Mouse (Mus musculus): ENCODE results near the gene Hsd11b1. TPM values are rescaled to one million over a fixed set of nuclear protein-coding genes. Genes with fewer than 3 reads are reported as not detected.

Gene Hsd11b1
- polyA plus RNA-seq, 1 experiment from 2014 or later, result 0.28 TPM

- WGBS, result 75% methylated on average over 5 of the region's 5 CpGs
- Histone ChIP-seq H3K4me2 (no peak overlapping the region), H3K27me3 (no peaks in the 10 kb centered on the region), H3K9ac (replicated peaks) (no peak overlapping the region), H3K27ac (no peak overlapping the region), H3K4me1 (replicated peaks) (no peaks in the 10 kb centered on the region; the same call in 1 of the 2 replicates), H3K4me3 (replicated peaks) (no peak overlapping the region), H3K9me3 (no peaks in the 10 kb centered on the region), H3K36me3 (no peaks in the 10 kb centered on the region)
- no peak for ATAC-seq (ENCODE audit: insufficient number of reproducible peaks, insufficient read depth, low FRiP score, low TSS enrichment, low read depth)
Observed at GRCm38 (mm10) chr1:193220408-193220807, 43.5 kb downstream of the Hsd11b1 start.

- 79% methylated on average over 3 of the region's 3 CpGs for WGBS
- H3K36me3 ChIP-seq, result no peaks in the 10 kb centered on the region
- H3K27ac ChIP-seq, result no peak overlapping the region
- H3K4me3 ChIP-seq (replicated peaks), result no peak overlapping the region
- no peak overlapping the region for H3K9ac ChIP-seq (replicated peaks)
- no peaks in the 10 kb centered on the region for H3K27me3 ChIP-seq
- H3K9me3 ChIP-seq, result no peaks in the 10 kb centered on the region
- no peak overlapping the region for H3K4me2 ChIP-seq
- H3K4me1 ChIP-seq (replicated peaks), result no peaks in the 10 kb centered on the region
- ATAC-seq (ENCODE audit: insufficient number of reproducible peaks, insufficient read depth, low FRiP score, low TSS enrichment, low read depth), result no peak
Observed at GRCm38 (mm10) chr1:193216000-193216399, 47.9 kb downstream of the Hsd11b1 start.

- Histone ChIP-seq H3K9ac (replicated peaks) (no peak overlapping the region), H3K9me3 (no peaks in the 10 kb centered on the region), H3K36me3 (no peaks in the 10 kb centered on the region), H3K4me1 (replicated peaks) (no peaks in the 10 kb centered on the region), H3K27me3 (no peaks in the 10 kb centered on the region), H3K4me2 (no peak overlapping the region), H3K4me3 (replicated peaks) (no peak overlapping the region), H3K27ac (no peak overlapping the region)
- ATAC-seq (ENCODE audit: insufficient number of reproducible peaks, insufficient read depth, low FRiP score, low TSS enrichment, low read depth), result no peak
- WGBS, result 74% methylated on average over 5 of the region's 5 CpGs
Observed at GRCm38 (mm10) chr1:193214053-193214452, 49.8 kb downstream of the Hsd11b1 start.

GRCm38 (mm10) chr1:193211371-193211770, 52.5 kb downstream of the Hsd11b1 start:
- 73% methylated on average over 5 of the region's 5 CpGs for WGBS
- no peaks in the 10 kb centered on the region for H3K9me3 ChIP-seq
- H3K4me1 ChIP-seq (replicated peaks), result no peaks in the 10 kb centered on the region
- no peak overlapping the region for H3K4me3 ChIP-seq (replicated peaks)
- H3K9ac ChIP-seq (replicated peaks), result no peak overlapping the region
- no peaks in the 10 kb centered on the region for H3K27me3 ChIP-seq
- no peak overlapping the region for H3K27ac ChIP-seq
- no peak for ATAC-seq (ENCODE audit: insufficient number of reproducible peaks, insufficient read depth, low FRiP score, low TSS enrichment, low read depth)
- H3K36me3 ChIP-seq, result no peaks in the 10 kb centered on the region
- H3K4me2 ChIP-seq, result no peak overlapping the region

- Histone ChIP-seq H3K4me1 (replicated peaks) (no peaks in the 10 kb centered on the region), H3K9me3 (no peaks in the 10 kb centered on the region), H3K4me2 (no peak overlapping the region), H3K27ac (no peak overlapping the region), H3K36me3 (no peaks in the 10 kb centered on the region), H3K27me3 (no peaks in the 10 kb centered on the region), H3K9ac (replicated peaks) (no peak overlapping the region), H3K4me3 (replicated peaks) (no peak overlapping the region)
- no peak for ATAC-seq (ENCODE audit: insufficient number of reproducible peaks, insufficient read depth, low FRiP score, low TSS enrichment, low read depth)
- WGBS, result 47% methylated on average over 2 of the region's 2 CpGs
Observed at GRCm38 (mm10) chr1:193208178-193208577, 55.7 kb downstream of the Hsd11b1 start.

GRCm38 (mm10) chr1:193207503-193207902, 56.4 kb downstream of the Hsd11b1 start, which contains the start of gene Lamb3:
TSS of gene Lamb3 (plus strand) at chr1:193207699.
- no peaks in the 10 kb centered on the region for H3K9me3 ChIP-seq
- ATAC-seq (ENCODE audit: insufficient number of reproducible peaks, insufficient read depth, low FRiP score, low TSS enrichment, low read depth), result no peak
- no peaks in the 10 kb centered on the region for H3K36me3 ChIP-seq
- 85% methylated on average over 3 of the region's 3 CpGs for WGBS
- no peak within 1 kb of the TSS for H3K4me2 ChIP-seq
- no peak within 1 kb of the TSS for H3K27ac ChIP-seq
- no peak within 1 kb of the TSS for H3K4me3 ChIP-seq (replicated peaks)
- H3K27me3 ChIP-seq, result no peaks in the 10 kb centered on the region
- no peaks in the 10 kb centered on the region for H3K4me1 ChIP-seq (replicated peaks)
- no peak within 1 kb of the TSS for H3K9ac ChIP-seq (replicated peaks)

GRCm38 (mm10) chr1:193205431-193205830, 58.4 kb downstream of the Hsd11b1 start:
- H3K9ac ChIP-seq (replicated peaks), result no peak overlapping the region
- no peak overlapping the region for H3K4me2 ChIP-seq
- H3K4me3 ChIP-seq (replicated peaks), result no peak overlapping the region
- H3K27me3 ChIP-seq, result no peaks in the 10 kb centered on the region
- no peak for ATAC-seq (ENCODE audit: insufficient number of reproducible peaks, insufficient read depth, low FRiP score, low TSS enrichment, low read depth)
- H3K4me1 ChIP-seq (replicated peaks), result no peaks in the 10 kb centered on the region
- H3K27ac ChIP-seq, result no peak overlapping the region
- WGBS, result 91% methylated on average over 2 of the region's 2 CpGs
- H3K36me3 ChIP-seq, result no peaks in the 10 kb centered on the region
- H3K9me3 ChIP-seq, result no peaks in the 10 kb centered on the region

GRCm38 (mm10) chr1:193203821-193204220, 60.1 kb downstream of the Hsd11b1 start:
- Histone ChIP-seq H3K27ac (no peak overlapping the region), H3K4me1 (replicated peaks) (no peaks in the 10 kb centered on the region), H3K9ac (replicated peaks) (no peak overlapping the region), H3K4me3 (replicated peaks) (no peak overlapping the region), H3K9me3 (no peaks in the 10 kb centered on the region), H3K27me3 (no peaks in the 10 kb centered on the region), H3K36me3 (no peaks in the 10 kb centered on the region), H3K4me2 (no peak overlapping the region)
- WGBS, result 38% methylated on average over 2 of the region's 2 CpGs
- no peak for ATAC-seq (ENCODE audit: insufficient number of reproducible peaks, insufficient read depth, low FRiP score, low TSS enrichment, low read depth)

- WGBS, result 56% methylated on average over 5 of the region's 5 CpGs
- Histone ChIP-seq H3K9me3 (no peaks in the 10 kb centered on the region), H3K27me3 (no peaks in the 10 kb centered on the region), H3K27ac (no peak within 1 kb of the TSS), H3K4me3 (replicated peaks) (no peak within 1 kb of the TSS), H3K4me2 (no peak within 1 kb of the TSS), H3K4me1 (replicated peaks) (no peaks in the 10 kb centered on the region), H3K36me3 (no peaks in the 10 kb centered on the region), H3K9ac (replicated peaks) (no peak within 1 kb of the TSS)
- ATAC-seq (ENCODE audit: insufficient number of reproducible peaks, insufficient read depth, low FRiP score, low TSS enrichment, low read depth), result no peak
Observed at GRCm38 (mm10) chr1:193201383-193201778, 62.5 kb downstream of the Hsd11b1 start, which contains the start of gene Traf3ip3. TSS of gene Traf3ip3 (minus strand) at chr1:193201703.

GRCm38 (mm10) chr1:193200640-193201382, 63.1 kb downstream of the Hsd11b1 start:
- H3K27me3 ChIP-seq, result no peaks in the 10 kb centered on the region
- no peak overlapping the region for H3K4me3 ChIP-seq (replicated peaks)
- H3K27ac ChIP-seq, result no peak overlapping the region
- no peak overlapping the region for H3K9ac ChIP-seq (replicated peaks)
- no peaks in the 10 kb centered on the region for H3K36me3 ChIP-seq
- 84% methylated on average over 8 of the region's 8 CpGs for WGBS
- ATAC-seq (ENCODE audit: insufficient number of reproducible peaks, insufficient read depth, low FRiP score, low TSS enrichment, low read depth), result no peak
- no peaks in the 10 kb centered on the region for H3K9me3 ChIP-seq
- H3K4me1 ChIP-seq (replicated peaks), result no peaks in the 10 kb centered on the region
- H3K4me2 ChIP-seq, result no peak overlapping the region

- Histone ChIP-seq H3K9me3 (no peaks in the 10 kb centered on the region), H3K9ac (replicated peaks) (no peak overlapping the region), H3K4me1 (replicated peaks) (no peaks in the 10 kb centered on the region), H3K4me3 (replicated peaks) (no peak overlapping the region), H3K27ac (no peak overlapping the region), H3K36me3 (no peaks in the 10 kb centered on the region), H3K4me2 (no peak overlapping the region), H3K27me3 (no peaks in the 10 kb centered on the region)
- no peak; the same call in 1 of the 2 replicates for ATAC-seq (ENCODE audit: insufficient number of reproducible peaks, insufficient read depth, low FRiP score, low TSS enrichment, low read depth)
- 85% methylated on average over 2 of the region's 2 CpGs for WGBS
Observed at GRCm38 (mm10) chr1:193198312-193198711, 65.6 kb downstream of the Hsd11b1 start.
